Mouse (Mus musculus): ENCODE measurements around the gene Gpr82.

Gene Gpr82

DNA sequence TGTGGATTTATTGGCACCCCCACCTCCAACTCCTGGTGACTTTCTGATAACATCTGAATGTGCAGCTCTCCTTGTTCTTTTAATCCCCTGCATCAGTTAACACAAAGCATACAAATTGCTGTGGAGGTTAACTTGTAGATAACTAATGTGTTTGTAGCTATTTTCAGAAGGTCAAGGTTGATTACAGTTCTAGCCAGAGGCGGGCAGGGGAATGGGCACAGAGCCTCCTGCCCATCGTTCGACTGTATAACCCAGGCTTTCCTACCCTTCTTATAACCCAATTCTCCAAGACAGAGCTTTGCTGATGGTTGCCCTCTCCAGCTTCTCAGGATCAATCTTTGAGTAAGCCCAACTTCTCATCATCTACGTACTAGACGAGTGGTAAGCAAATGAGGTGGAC, at the start of gene Gpr82:
TSS of gene Gpr82 (plus strand) at position 301 of the 400 bp plus-strand sequence.
- DNase-seq: no peak

DNA sequence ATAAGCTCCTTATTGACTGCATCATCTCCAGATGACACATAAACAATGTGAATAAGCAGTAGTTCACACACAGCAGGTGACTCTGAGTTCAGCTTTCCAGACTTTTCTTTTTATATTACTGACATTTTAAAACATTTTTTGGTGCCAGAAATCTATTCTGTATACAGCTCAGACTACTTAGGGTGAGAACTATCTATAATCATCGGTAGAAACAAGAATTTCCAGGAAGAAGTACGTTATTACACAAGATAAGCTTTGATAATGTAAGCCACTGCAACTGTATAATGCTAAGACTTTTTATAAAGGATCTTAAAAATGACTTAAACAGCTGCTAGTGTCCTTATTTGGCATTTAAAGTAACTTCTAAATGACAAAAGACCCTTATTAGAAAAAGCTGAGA, 49.0 kb upstream of the Gpr82 start:
- DNase-seq: no peak

DNA sequence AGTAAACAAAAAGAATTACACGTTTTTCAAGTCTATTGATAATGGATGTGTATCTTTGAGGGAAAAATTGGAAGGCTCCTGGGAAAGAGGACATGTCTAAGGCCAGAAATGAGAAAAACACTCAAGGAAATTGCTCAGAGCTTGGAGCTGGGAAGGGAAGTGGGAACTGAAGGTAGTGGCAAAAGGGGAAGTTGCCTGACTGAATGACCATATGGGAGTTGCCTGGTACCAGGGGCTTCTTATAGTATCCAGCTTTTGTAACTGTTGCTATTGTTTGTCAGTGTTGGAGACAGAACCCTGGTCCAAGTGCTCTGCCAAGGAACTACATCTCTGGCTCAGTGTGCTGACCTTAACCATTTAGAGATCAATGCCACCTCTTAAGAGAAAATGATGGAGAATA, 44.4 kb upstream of the Gpr82 start:
- no peak for DNase-seq

DNA sequence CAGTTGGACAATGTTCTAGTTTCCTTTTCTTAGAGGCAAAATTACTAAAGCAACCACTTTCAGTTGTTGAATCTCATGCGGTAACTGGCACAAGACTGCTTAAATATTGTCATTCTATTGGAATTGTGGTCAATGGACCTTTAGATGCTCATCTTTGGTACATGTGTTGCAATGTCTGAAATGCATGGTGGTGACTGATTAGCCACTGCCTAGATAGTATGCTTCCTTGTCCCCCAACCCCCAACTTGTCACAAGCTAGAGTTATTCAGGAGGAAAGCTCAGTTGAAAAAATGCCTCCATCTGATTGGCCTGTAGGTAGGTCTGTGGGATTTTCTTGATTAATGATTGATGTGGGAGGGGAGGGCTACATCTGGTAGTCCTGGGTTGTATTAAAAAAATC, 43.9 kb upstream of the Gpr82 start:
- DNase-seq: no peak

DNA sequence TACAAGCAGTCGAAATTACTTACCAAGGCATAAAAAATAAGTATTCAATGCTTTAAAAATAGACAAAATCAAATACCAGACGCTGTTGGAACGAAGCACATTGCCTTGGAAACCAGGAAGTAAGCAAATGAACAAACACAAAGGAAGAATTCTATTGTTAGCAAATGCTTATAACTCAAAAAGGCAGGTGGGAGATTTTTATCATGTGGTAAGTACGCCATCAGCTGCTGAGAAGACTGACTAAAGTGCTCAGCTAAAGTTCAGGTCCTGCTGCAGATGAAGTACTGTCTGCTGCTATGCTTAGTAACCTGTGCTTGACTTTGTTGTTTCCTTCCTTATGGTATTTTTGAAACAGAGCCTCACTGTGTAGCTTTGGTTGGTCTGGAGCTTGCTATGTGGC, 42.7 kb upstream of the Gpr82 start:
- no peak for DNase-seq

DNA sequence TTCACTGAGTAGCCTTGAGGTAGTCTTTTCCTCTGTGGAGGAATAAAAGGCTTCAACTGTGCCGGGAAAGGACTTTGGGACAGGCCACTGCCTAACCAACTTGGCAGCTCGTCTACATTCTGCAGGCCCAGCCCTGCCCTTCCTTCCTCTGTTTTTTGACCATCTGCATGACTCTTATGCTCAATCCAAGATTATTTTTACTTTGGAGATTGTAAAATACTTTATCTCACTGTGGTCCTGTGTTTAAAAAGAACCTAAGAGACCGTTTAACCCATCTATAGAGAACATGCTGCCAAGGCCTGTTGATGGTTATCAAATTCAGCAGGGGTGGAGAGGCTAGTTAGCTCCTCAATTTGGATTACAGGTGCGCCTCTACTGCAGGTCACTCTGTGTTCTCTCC, 39.7 kb upstream of the Gpr82 start:
- DNase-seq: no peak

DNA sequence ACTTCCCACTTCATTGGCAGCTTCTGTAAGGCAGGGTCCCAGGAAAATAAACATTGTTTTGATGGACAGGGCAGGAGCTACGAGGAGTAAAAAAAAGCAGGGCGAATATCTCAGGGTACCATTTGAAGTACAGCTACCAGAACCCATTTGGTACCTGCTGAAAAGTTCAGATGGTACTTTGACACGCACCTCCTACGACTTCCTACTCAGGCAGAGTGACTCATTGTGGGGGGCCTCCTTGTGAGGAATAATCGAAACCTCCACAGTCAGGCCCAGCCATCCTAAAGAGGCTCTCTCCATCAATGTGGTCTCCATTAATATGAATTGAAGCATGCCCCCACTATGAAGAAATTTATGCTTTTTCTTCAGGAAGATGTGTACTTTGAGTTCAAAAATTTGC, 38.5 kb upstream of the Gpr82 start:
- DNase-seq: no peak

DNA sequence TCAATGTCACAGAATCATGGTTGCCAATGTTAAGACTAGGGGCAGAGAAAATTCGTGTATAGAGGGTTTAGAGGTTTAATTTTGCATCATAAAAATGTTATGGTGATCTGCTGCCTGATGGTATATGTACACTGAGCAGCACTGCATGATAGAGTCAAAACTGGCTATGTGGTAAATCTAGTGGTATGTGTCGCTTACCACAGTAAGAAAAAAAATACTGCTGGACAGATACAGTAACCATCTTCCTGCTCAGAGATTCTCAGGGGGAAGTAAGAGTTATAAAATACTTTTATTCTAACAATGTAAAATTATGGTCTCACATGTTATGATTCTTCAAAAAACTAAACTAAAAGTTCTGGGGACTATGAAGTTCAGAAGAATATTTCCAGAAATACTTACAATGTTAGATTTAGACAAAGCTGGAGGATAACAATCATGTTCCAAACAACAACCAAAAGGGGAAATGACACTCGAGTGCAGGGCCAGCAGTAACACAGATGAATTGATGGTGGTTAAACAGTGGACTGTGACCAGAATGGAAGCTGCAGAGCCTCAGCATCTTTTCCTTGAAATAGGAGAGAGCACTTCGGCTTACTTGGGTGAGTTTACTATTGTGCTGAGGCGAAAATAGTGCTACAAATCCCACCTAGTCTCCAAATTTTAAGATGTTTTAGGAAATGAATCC, 29.4 kb upstream of the Gpr82 start, which contains the start of gene Gpr34:
TSS of gene Gpr34 (plus strand) at position 491 of the 685 bp plus-strand sequence.
- DNase-seq: no peak

DNA sequence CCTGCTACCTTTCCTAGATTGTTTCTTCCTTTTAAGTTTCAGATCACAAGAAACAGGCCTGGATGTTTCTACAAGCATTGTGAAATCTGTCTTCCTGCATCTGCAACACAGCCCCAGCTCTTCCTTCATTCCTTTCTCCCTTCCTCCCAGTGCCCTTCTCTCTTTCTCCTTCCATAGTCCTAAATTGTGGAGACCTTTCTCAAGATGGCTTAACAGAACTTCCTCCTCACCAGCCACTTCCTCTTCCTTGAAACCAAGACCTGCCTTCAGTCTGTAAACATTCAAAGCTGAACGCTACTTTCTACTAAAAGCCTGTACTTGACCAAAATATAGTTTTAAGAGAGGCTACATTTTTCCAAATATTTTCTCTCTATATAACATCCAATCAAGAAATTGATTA, 24.8 kb upstream of the Gpr82 start:
- DNase-seq: no peak

DNA sequence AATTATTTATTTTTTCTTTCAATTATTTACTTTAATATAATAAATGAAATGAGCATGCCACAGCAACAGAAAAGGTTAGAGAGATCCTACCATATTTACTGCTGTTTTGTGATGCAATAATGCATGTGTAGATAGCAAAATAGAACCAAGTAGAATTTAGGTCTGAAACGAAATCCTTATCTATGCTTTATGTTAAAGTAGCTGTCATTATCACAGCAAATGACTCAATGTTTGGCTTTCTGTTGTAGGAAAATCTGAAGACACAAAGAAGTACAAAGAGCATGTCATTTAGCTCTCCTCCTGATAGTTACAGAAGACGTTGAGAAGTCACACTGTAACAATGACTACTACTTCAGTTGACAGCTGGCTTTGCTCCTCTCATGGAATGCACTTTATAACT, 22.3 kb upstream of the Gpr82 start:
- no peak for DNase-seq

DNA sequence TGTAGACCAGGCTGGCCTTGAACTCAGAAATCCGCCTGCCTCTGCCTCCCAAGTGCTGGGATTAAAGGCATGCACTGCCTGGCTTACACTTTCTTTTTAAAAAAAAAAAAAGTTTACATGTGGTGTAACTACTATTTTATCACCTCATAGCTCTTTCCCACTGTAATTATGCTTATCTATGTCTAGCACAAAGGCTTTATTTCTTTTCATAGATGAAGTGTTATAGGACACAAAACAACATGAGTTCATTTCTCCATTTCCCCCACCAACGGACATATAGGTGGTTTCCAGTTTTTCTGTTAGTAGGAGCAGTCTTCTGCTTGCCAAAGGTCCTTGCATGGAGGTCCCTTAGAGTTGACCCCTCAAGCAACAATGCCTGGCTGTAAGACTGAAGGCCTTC, 9.3 kb upstream of the Gpr82 start:
- no peak for DNase-seq

DNA sequence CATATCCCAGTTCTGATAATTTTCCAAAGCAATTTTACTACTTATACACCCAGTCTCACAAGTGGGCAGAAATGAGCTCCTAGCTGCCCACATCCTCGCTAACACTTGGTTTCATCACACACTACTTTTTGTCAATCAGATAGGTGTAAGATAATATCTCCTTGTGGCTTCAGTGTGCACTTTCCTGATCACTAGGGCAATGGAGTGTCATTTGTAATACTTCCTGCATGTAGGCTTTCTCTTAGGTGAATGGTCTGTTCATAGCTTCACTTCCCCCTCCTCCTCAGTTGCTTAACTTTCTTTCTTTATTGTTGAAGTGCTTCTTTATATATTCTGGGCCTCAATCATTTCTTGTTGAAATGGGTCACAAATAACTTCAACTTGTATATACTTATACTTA, 8.9 kb upstream of the Gpr82 start:
- no peak for DNase-seq

DNA sequence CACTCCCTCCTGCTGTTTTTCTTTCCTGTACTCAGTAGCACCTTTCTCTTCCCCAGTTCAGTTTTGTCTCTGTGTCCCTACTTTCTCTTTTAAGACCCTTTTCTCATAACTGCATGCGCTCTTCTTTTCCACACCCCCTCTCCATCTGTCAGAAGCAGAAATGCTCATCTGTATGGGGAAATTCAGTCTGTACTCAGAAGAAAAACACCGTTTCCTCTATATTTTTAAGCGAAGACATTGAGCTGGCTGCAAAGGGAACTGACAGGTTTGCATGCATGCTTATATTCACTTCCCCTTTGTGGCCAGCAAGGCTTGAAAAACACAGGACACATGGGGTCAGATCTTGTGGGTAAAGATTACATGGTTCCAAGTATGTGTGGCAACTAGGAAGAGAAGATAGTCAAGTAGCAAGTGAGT, 6.2 kb upstream of the Gpr82 start:
- peak; percentile 12 to 26 for DNase-seq

DNA sequence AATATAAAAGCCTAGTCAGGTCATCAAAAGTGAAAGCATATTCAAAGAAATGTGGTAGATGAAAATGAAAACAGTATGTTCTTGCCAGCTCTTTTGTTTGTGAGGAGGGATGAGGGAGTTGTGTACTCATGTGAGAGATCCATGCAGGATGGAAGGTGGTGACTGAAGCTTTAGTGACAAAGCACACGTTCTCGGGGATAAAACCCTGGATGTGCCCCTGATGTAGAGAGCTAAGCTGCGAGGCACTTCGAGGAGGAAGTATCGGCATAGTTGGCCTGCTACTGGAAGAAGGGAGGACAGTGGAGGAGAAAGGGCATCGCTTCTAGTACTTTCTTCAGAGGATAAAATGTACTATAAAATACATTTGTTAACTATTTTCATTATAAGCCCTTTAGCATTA, 5.3 kb upstream of the Gpr82 start:
- no peak for DNase-seq

DNA sequence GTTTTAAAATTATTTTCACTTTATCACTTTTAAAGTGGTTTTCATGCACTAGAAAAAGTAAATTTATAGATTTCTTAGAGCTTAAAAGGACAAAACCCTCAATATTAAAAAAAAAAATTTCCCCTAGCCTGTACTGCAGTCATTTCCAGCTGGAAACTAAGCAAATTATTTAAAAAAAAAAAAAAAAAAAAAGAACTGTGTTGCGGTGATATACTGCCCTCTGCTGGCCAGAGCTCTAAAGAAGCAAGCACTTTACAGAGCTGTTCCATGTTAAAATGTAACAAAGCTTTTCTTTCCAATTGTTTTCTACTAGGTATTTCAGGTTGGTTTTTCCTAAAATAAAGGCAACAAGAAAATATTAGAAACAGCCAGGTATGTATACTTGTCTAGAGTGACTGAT, 4.4 kb upstream of the Gpr82 start:
- DNase-seq: peak in 1 of 2 experiments; percentile 34

DNA sequence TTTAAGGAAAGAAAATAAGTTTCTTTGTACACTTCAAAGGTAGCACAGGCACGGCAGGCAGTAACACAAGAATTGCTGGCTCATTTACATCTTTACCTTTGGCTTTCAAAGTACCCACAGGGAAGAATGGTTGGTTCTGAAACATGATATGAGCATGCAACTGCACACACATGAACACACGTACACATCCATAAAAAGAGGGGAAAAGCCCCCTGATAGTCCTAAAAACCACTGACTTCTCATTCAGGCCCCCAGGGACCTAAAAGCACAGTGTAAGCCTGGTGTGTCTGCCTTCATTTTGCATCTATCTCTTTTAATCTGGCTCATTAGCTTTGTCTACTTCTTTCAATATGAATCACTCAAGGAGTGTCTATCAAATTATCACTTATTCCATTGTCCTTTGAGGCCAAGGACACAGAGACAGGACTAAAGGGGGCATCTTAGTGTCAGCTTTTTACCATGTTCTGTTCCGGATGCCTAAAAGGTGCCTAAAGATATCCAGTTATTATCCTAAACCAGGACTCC, 2.5 kb upstream of the Gpr82 start:
- DNase-seq: no peak

DNA sequence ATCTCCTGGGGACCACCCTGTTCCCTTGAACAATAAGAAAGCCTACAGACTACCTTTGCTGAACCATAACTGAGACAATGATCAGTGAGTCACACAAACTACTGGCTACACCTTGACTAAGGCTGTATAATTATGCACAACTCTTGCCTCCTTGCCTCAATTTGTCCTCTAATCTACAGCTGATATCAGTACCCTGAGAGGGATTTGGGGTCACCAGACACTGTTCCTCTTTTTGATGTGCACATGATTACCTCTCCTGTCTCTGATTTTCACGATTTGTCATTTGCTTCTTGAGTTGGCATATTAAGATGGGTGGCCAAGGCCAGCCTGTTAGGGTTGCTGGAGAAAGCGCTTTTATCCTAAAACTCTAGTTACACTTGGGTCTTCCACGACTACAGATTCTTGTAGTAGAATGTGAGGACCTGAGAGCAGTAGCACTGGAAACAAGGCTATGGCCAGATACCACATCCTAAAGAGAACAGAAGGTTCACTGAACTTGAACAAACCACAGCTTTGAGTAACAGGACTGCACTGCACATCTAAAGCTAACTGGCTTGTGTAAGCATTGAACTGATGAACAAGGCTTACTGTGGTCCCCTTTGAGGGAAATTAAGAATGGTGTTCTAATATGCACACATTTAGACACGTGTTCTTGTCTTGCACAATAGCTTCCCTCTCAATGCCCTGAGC, 1.8 kb upstream of the Gpr82 start:
- no peak for DNase-seq

DNA sequence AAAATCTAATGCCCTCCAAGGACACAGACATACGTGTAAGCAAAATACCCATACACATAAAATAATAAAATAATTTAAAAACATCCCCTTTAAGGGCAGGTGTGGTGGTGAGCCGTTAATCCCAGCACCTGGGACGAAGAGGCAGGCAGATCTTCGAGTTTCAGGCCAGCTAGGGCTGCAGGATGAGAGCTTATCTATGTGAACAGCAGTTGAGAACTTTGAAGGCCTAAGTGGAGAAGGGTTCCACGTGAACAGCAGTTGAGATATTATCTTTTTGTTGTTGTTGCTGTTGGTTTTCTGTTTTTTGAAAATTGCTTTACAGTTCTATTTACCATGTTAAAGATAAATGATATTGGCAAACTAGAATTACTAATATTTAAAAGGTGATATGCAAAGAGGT, 7.7 kb downstream of the Gpr82 start:
- DNase-seq: no peak

DNA sequence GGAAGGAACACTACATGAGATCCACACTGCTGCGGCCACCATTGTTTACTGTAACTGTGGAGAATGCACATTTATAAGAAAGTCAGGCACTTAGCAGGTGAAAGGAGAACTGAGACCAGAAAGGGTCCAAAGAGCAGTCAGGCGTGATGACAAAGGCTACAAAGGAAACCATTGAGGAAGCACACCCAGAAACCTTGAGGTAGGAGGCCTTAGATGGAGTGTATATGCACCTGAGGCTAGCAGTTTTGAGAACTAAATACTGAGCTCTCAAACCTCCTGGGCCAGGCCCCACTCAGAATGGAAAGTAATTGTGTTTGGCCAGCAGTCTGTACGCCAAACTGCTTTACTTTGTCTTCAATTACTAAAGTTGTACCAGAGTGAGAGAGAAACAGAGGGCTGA, 9.2 kb downstream of the Gpr82 start:
- no peak for DNase-seq

DNA sequence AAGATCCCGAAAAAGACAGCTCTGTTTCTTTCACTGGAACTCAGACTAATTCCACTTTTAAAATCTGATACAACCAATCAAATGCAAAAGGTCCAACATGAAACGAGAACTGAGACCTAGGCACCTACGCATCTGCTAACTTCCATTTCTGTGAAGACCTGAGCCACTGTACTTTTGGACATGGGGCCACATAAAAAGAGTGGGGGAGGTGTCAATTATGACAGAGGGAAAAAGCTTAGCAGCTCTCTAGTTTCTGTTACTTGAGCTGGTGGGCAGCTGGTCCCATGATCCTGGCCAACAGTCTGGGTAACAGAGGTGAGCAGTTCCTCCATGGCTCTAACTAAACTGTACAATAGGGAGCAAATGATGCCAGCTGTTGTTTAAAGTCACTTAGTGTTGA, 11.8 kb downstream of the Gpr82 start:
- no peak for DNase-seq

DNA sequence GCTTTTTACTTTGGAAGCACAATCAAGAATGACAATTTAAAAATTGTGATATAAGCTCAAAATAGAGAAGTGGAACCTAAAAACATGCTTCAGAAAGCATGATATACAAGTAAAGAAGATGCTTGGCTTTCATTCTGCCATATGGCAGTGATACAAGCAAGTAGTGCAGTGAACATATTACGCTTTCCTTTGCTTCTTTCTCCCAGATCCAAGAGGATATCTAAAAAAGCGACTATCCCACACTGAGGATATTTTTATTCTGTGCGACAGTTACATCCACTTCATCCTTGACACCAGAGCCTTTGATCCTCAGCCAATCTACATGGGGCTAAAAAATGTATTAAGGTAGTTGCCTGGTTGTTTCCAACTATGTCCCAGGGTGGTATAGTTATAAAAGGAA, 20.6 kb downstream of the Gpr82 start:
- no peak for DNase-seq

DNA sequence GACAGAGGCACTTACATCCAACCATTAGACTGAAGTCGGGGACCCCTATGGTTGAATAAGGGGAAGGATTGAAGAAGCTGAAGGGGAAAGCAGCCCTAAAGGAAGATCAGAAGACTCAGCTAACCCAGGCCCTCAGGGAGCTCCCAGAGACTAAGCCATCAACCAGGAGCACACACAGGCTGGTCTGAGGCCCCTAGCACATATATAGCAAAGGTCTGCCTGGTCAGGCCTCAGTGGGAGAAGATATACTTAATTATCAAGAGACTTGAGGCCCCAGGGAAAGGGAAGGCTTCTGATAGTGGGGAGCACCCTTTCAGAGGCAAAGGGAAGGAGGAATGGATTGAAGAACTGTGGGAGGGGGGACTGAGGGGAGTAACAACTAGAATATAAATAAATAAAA, 25.4 kb downstream of the Gpr82 start:
- no peak for DNase-seq

DNA sequence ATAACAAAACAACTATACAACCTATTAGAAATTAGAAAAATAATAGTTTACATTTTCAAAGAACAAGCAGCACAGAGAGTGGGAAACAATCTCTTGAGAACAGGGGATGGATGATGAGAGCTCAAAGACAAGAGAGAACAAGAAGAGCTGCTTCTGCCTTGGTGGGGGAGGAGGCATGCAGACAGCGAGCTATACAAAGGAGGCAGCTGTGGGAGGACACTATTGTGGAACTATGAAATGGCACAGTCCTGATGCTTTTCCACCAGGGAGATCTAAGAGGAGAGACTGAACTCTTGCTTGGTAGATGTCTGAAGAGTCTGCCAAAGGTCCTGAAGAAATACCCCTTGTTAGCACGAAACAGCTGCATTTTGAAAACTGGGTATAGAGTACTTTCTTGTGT, 27.2 kb downstream of the Gpr82 start:
- no peak for DNase-seq

DNA sequence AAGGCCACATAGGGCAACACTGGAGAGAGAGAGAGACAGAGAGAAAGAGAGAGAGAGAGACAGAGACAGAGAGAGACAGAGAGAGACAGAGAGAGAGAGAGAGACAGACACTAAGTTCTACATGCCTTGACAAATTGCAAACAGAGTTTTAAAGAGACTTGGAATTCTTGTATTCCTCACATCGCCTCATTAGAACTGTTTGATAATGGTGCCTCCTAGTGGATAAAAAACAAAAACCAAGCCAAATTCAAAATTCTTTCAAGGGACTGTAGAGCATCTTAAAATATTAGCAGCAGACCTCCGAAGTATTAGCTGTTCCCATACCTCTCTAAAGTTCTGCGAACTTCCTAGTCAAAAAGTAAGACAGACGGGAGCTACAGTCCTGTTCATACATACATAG, 30.7 kb downstream of the Gpr82 start:
- DNase-seq: no peak

DNA sequence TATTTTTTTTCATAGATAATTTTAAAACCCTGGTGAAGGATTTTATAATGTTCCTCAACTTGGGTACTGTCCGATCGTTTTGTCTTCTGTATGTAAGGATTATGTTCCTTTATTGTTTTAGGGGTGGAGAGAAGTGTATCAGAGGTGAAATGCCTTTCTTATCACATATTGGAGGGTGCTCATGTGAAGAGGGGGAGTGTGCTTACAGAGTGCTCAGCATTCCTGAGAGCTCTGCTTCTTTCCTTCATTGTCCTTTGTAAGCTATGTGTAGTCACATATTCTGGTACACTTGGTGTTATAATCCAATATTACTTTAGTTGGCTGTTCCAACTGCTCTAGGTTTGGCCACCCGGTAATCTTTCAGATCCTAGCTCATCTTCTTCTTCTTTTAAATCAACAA, 39.5 kb downstream of the Gpr82 start:
- DNase-seq: peak; percentile 5 to 15
